Mouse (Mus musculus) layer of hippocampus, postnatal 10 days (tissue): Measurements from ENCODE around the gene Gm20826. TPM values are rescaled to one million over a fixed set of nuclear protein-coding genes. Genes with fewer than 3 reads are reported as not detected.
"Not testable (repeated sequence)": the region's sequence is repeated elsewhere in the genome, so short reads cannot be mapped to it uniquely, and the experiment has no call there.

Source experiments
- DNase-seq, 2 experiments: peaks; one replicate each; pipeline ENCODE4 v3.0.0; 2021; ENCODE audit warnings: low spot score in 2 of 2
- long read RNA-seq: library from polyadenylated mRNA; stranded (forward); transcript quantifications from one replicate; pipeline ENCODE4 v2.0.0, GENCODE M21; 2023
- total RNA-seq, 2 experiments: library from RNA; stranded (reverse); gene quantifications; 2 replicates each; pipeline ENCODE4 v1.2.3; 2021

Gene Gm20826
- total RNA-seq = under 1 TPM; 0.09 to 0.14 TPM
- long read RNA-seq = 0 reads

- DNase-seq = not testable (repeated sequence)
Measured at GRCm38 (mm10) chrY:7638389-7638788, at the start of gene Gm20826. Gm20826 (minus strand) TSS chrY:7638489.

Other genes with a start within 250 kb of the Gm20826 start
- gene Gm21788, start 233.5 kb downstream of the Gm20826 start, total RNA-seq = not detected
- not detected for gene Gm28576, start 84.5 kb upstream of the Gm20826 start, total RNA-seq